Mouse (Mus musculus) erythroid progenitor cell, adult 5-6 weeks (primary cell): ENCODE measurements at regions not wholly inside any gene's neighbourhood (a gene's known extent, or its start where the extent isn't known, plus 50 kb on each side); places are given as distances from the start of the nearest gene placed in this dataset.

Experiments
- ATAC-seq: replicated peaks from 2 replicates; pipeline ENCODE4 v1.8.0; 2016; ENCODE audit warnings: moderate number of reproducible peaks, mild to moderate bottlenecking, moderate TSS enrichment, inconsistent platforms; ENCODE audit not compliant: poor library complexity, low FRiP score, severe bottlenecking

DNA sequence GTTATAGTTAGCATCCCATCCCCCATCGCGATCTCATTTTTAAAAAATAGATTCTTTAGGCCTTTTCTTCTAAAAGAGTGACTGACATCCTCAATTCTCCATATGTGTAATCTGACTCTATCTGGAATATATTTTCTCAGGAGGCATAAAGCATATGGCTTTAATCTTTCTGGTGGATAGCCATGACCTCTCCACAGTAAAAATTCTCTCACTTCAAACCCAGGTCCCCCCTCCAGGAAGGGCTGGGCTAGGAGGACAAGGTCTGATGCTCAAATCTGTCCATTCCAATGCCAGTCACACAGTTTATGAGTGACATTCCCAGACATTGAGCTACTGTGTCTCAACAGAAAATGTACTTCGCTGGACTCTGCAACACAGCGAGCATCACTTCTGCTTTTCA lies 226.8 kb upstream of the Kdm8 start:
- ATAC-seq, result no peak

DNA sequence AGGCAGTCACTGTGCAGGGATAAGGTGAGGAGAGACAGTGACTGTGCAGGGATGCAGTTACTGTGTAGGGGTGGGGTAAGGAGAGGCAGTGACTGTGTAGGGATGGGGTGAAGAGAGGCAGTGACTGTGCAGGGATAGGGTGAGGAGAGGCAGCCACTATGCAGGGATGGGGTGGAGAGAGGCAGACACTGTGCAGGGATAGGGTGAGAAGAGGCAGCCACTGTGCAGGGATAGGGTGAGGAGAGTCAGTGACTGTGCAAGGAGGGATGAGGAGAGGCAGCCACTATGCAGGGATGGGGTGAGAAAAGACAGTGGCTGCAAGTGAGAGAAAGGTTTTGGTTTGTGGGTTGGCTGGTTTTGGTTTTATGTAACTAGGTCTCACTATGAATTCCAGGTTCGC lies 221.8 kb upstream of the Kdm8 start:
- no peak for ATAC-seq

DNA sequence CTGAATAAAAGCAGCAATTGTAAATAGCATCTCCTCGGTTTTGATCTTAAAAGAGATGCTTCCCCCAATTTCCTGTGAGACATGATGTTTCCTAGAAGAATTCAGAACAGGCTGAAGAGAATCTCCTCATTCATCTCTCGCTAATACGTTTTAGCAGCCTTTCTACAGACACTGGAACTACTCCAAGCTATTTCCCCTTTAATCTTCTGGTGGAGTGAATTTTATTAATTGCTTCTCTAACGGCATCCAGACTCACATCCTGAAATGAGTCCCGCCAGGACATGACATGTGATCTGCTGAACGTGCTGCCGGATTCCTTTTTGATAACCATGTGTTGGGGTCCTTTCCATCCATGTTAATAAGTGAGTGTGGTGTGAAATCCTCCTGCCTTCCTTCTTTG lies 209.6 kb upstream of the Kdm8 start:
- no peak for ATAC-seq

DNA sequence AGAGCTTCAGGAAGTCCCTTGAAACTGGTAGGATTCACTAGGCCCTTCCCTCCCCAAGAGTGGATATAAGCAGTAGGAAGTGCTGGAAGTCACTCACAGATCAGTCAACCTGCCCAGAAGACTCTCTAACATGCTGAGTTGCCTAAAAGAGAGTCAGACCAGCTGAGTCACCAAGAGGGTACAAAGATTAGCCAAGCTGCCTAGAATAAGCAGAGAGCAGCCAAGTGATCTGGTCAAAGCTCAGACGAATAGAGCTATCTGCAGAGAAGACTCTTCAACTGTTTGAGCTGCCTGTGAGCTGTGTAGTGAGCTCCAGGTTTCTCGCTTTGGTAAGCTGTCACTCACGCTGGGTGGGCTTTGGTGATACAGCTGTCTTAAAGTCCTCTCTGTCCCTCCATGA lies 207.4 kb upstream of the Kdm8 start:
- ATAC-seq, result no peak

DNA sequence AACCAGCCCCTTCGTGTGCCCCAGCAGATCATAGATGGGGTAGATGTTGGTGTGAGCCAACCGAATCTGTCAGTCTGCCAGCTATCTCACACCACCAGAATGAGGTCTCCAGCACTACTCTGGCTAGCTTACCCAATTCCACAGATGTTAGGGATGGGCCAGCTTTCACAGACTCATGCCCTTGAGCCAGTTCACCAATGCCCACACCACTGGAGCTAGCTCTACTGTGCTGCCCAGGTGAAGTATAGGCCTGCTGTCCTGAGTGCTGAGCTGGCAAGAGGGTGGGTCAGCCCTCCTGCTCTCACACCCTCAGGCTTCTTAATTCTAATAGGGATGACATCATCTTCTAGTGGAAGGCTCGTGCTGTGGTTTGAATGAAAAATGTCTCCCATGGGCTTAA lies 201.5 kb upstream of the Kdm8 start:
- no peak for ATAC-seq

DNA sequence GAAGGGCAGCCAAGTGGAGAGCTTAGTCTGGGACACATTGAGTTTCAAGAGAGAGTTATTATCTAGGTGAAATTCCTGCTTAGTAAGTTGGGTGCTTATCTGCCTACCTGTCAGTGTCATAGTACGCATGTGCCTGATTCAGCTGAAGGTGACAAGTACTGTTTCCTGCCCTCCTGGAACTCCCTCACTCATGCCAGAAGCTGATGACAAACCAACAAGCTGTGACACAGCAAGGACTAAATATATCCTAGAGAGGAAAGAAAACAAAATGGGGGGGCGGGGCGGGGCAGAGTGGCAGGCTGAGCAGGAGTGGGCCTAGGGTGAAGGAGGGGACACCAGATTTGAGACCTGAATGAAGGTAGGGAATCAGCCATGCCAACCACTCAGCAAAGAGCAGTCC lies 196.1 kb upstream of the Kdm8 start:
- no peak for ATAC-seq

DNA sequence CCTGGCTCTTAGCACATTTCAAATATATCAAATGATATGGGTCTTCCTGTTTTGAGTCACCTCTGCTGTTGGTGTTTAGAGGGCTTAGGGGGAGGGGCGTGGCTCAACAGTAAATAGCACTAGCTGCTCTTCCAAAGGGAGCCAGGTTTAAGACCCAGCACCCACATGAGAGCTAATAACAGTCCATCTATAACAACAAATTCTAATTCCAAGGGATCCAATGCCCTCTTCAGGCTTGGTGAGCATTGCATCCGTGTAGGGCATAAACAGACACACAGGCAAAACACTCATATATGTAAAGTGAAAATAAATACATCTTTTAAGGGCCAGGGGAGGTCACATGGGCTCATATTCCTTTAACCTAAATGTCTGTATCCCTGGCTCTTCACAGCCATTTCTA lies 194.1 kb upstream of the Kdm8 start:
- ATAC-seq, result no peak

DNA sequence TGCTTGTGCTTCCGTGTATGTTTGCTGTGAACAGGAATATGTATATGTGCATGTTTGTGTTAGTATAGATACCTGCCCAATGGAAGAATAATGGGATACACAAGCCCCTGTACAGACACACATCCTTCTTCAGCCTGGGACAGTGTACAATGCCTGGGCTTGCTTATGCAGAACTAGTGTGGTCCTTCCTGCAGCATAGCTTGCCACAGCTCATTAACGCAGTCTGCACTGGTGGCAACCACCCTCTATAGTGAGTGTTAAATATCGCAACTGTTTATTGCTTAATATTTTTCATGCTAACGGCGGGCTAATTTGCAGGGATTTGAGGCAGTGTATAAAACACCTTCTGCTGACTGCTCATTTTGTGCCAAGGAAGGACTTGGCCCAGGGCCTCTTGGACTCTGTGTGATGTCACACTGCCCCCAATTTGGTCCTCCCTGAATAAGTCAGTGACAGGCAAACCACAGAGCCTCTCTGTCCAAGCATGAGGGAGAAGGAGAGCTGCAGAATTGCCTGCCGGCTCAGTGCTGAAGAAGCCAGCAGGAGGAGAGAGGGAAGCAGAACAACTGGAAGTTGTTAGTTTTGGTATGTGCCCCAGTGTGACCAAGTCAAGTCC lies 193.4 kb upstream of the Kdm8 start:
- no peak for ATAC-seq

DNA sequence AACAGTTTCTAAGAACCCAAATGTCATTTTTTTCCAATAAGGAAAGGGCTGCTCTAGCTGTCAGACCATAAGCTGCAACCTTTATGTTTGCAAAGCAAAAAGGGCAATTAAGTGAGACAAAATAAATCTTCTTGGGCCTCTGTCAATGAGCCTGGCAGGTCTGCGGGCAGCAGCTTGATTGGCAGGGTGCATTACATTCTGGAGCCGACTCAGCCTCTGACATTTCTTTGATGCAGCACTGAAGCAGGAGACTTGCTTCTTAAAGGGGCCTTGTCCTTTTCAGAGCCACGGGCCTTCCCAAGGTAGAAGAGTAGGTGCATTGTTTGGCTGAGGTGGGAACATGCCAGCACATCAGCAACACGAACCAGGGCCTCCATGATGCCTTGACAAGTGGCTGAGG lies 190.2 kb upstream of the Kdm8 start:
- no peak for ATAC-seq

DNA sequence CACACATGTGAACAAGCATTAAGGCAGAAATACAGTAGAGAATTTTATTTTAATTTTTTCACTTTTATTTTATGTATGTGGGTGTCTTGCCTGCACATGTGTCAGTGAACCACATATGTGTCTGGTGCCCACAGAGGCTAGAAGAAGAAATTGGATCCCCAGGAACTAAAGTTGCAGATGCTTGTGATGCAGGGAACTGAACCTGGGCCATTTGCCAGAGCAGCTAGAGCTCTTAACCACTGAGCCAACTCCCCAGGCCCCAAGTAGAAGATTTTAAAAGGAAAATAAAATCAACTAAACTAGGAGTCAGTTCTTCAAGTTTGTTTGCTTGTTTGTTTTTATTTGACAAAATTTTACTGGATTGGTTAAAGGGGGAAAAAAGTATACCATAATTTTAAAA lies 185.5 kb upstream of the Kdm8 start:
- ATAC-seq, result no peak

DNA sequence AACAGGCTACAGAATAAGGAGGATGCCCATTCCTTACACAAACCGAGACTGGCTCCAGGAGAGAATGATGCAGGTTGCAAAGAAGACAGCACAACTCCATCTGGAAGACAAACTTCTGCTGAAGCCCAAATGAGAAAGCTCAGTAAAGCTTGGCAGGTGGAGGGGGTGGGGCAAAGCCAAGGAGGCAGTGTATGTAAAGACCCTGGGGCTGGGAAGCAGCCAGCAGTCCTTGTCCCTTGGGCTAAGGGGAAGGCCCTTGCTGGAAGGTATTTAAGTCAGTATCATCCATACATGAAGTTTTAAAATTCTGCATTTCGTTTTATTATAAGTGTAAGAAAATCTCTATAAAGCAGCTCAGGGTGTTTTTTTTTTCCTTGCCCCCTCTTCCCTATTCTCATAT lies 182.3 kb upstream of the Kdm8 start:
- no peak for ATAC-seq

DNA sequence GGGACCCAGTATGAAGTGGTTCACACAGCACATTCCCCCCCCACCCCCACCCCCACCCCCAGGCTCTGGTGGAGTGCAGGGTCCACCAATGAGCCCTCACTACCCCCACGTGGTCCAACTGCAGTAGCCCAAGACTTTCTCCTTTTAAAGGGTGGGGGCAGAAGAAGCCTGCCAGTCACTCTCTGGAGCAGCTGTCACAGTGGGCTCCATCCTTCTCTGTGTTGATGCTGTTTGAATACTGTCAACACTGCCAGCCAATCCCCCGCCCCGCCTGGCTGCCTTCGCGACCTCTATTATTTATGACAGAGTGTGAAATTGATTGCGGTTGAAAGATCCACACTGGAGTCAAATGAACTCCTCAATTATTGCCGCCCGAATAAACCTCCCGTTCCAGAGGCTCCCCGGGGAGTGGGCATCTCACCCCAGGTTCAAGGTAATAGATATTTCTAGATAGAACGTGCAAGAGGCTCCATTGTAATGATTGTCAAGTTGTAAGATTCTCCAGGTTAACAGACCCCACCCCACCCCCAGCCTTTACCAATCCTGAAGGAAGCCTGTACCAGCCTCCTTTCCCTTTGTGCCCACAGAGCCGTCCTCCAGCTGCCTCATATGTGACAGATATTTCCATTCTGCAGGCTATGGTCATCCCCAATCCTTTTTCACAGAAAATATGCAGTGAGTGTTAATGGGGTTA lies 181.7 kb upstream of the Kdm8 start:
- no peak for ATAC-seq

DNA sequence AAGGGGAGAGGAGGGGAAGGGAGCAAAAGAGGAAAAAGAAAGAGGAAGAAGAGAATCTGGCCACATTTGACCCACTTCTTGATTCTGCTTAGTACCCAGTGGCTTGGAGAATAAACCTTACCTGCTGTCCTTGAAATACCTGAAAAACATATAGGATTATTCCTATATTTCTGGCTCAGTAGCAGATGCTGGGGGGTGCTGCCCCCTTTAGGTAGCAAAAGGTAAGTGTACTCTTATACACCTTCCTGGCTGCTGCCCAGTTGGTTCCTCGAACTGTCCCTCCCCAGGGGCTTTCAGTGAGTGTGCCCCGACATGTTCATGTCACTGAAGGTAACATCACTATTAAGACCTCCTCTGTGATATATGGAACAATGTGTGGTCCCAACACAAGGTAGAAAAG lies 180.7 kb upstream of the Kdm8 start:
- no peak for ATAC-seq

DNA sequence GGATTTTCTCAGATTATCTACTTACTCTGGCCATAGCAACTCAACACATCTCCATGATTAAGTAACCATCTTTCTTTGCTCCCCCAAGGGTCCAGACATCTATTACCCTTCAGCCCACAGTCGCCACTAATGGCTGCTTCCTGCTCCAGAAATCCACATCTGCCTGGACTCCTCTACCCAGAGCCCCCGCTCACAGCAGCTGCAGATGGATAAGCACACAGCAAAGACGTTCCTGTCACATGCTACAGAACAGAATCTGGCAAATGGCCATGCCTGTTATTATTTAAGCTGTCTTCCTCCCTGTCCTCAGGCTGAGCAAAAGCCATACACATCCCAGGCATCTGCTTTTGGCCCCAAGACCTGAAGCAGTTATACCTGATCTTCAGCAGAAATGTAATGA lies 173.8 kb upstream of the Kdm8 start:
- no peak for ATAC-seq

DNA sequence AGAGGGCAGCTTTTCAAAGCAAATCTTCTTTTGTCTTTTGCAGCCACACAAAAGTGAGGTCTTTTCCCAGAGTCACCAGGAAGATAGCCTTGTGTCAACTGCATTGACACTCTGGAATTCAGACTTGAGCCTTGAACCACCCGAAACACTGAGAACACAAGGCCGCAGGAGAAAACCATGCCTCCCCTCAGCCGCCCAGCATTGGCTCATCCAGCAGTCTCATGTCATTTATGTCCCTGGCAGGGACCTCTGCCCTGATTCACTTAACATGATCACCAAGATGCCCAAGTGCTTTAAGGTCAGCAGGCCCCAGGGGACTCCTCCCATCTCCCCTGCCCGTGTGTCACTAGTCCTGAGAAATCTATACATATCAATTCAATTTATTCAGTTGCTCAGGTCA lies 173.1 kb upstream of the Kdm8 start:
- no peak for ATAC-seq

DNA sequence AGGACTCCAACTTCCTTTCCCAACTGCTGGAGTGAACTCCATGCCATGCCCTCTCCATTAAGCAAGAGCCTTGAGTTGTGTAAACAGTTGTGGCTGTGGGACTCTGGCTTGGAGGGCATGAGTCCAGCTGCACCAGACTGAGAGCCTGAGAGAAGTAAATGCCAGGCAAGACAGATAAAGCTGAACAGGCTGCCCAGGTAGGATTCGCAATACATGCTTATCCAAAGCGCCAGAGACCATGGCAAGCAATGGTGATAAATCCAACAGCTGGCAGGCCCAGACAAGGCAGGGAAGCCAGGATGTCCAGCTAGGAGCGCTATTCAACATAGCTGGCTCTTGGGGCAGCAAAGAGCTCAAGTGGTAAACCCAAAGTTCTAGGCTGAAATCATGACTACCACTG lies 163.1 kb upstream of the Kdm8 start:
- ATAC-seq, result no peak

DNA sequence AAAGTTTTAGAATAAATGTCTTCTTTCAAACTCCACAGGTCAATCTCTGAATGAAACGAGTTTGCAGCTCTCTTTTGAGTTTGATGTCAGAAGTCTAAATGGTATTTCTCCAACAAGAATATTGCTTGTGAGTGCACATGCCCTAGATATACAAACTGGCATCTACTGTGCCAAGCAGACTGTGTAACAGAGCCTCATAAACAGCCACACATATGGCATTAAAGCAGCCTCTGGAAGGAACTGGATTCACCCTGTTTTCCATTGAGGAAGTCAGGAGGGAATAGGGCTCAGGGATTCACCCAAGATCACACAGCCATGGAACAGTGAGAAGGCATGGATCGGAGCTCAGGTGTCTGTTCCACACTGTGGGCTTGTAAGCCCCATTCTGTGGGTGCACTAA lies 149.2 kb upstream of the Kdm8 start:
- no peak for ATAC-seq

DNA sequence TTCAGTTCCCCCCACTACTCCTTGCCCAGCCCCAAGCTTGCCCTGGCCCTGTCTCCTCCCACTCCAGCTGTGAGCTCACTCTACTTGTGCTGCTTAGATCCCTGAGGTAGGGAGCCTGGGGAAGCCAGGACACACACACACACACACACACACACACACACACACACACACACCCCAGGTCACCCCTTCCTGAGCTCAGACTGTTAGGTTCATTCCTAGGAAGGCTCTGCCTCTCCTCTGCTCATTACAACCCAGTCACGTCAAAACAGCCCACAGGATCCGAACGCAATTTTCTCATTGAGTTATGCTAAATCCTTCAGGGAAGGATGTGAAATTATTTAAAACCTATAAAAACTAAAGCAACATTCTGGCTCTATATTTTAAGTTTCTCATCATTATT lies 136.0 kb upstream of the Kdm8 start:
- ATAC-seq, result no peak

DNA sequence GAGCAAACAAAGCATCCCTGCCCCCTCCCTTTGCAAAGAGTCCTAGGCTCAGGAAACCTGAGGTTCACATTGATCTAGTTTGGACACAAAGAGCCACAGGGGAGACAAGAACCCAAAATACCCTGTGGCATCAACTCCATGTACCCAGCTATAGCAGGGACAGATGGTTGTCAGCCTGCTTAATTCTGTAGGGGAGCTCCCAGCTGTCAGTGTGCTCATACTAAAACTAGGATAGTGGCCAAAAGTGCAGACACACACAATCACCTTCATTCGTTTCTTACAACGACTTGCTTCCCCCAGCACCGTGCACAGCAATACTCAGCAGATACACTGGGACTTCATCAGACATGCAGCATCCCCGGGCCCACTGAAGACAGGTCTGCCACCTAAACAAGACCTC lies 133.5 kb upstream of the Kdm8 start:
- no peak for ATAC-seq

DNA sequence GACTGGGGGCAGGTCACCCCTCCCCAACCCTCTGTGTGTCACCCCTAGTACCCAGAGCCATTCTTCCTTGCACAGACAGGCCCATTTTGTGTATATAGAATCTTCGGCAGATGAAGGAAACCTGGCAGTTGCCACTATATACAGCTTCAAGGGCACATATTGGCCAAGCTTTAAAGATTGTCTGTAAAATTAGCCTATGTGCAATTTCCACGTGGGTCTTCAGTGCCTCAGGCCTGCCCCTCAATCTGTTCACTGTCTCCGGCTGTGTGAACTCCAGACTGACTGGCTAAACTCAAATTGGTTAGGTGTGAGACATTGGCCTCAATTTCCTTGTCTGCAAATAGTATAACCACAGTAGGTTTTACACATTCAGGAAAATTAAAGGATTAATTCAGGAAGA lies 130.9 kb upstream of the Kdm8 start:
- ATAC-seq, result no peak

DNA sequence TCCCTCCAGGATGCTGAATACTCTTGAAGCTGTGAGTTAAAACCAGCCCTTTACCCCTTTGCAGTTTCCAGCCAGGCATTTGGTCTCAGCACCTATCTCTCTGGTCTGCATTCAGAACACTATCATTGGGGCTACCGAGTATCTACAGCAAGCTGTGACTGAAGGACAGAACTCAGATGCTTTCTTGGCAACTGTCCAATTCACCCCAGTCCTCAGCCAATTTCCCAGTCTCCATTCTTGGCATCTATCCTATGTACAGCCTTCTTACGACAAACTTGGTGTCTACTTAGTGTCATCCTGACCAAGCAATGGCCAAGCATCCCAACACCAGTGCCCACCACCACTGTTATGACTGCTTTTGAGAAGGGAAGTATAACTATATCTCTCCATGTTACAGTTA lies 109.7 kb upstream of the Kdm8 start:
- no peak for ATAC-seq

DNA sequence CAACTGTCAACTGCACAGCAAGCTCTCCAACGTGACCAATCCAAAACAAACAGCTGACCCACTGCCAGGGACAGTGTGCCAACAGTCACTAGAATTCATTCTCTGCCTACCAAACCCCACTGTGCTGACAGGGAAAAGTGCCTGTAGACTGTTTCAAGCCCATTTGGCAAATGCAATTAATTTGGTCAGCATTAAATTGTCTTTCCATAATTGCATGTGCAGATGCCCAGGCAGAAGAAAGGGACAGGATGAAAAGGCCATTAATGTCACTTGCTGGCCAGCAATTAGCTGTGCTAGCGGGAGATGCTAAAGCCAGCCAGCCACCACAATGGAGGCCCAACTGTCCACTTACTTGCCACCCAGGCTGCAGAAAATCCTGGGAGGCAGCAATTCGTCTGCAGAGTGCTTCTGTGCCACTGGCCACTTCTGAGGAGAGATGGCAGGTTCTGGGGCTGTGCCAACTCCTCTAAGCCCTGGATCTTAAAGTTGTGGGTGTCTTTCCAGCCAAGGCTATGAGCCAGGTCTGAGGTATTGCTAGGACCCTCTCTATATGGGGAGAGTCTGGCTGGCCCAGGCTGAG lies 108.8 kb upstream of the Kdm8 start:
- no peak for ATAC-seq
